Mouse (Mus musculus) embryonic facial prominence, embryonic 12.5 days (tissue): ENCODE data around the gene Klhl32. TPM values are rescaled to one million over a fixed set of nuclear protein-coding genes. Genes with fewer than 3 reads are reported as not detected.

Experiments used
- ATAC-seq: fragments of 200-750 bp; cut with Nextera tagmentation; 2 replicates; pipeline ENCODE4 v1.8.0; 2017; ENCODE audit not compliant: insufficient number of reproducible peaks, insufficient read depth, low FRiP score, low TSS enrichment
- H3K27ac ChIP-seq: fragments of 300-500 bp; sonication (generic); 2 replicates; pipeline ENCODE4 v1.5.1; 2016; ENCODE audit warnings: mild to moderate bottlenecking
- H3K27me3 ChIP-seq: fragments of 300-500 bp; sonication (generic); 2 replicates; pipeline ENCODE4 v1.6.1; 2016; ENCODE audit warnings: mild to moderate bottlenecking, moderate library complexity
- H3K36me3 ChIP-seq: fragments of 300-500 bp; sonication (generic); 2 replicates; pipeline ENCODE4 v1.6.1; 2016; ENCODE audit warnings: mild to moderate bottlenecking
- H3K4me1 ChIP-seq: fragments of 300-500 bp; sonication (generic); 2 replicates; pipeline ENCODE4 v1.6.1; 2016
- H3K4me2 ChIP-seq: fragments of 300-500 bp; sonication (generic); replicated peaks from 2 replicates; pipeline ENCODE4 v1.6.1; 2016; ENCODE audit warnings: mild to moderate bottlenecking, moderate library complexity
- H3K4me3 ChIP-seq: fragments of 300-500 bp; sonication (generic); 2 replicates; pipeline ENCODE4 v1.5.1; 2016; ENCODE audit warnings: mild to moderate bottlenecking
- H3K9ac ChIP-seq: fragments of 300-500 bp; sonication (generic); 2 replicates; pipeline ENCODE4 v1.6.1; 2016; ENCODE audit warnings: mild to moderate bottlenecking, moderate library complexity
- H3K9me3 ChIP-seq: fragments of 300-500 bp; sonication (generic); 2 replicates; pipeline ENCODE4 v1.6.1; 2016; ENCODE audit warnings: mild to moderate bottlenecking, moderate library complexity
- WGBS: fragments of 180-500 bp; shearing (Covaris S2); methylation state at CpG from one replicate; pipeline ENCODE4 v1.1.7; 2016; 5-methylcytosine and 5-hydroxymethylcytosine counted together
- polyA plus RNA-seq: library from polyadenylated mRNA; unstranded; fragments of >200 nt; fragmentation: Nextera tagmentation; extraction: Ambion mirVana; gene quantifications from 2 replicates; pipeline ENCODE4 v1.2.1, GENCODE M21; 2016

Klhl32 gene
- polyA plus RNA-seq, 1 experiment from 2014 or later, result 4.1 TPM

DNA sequence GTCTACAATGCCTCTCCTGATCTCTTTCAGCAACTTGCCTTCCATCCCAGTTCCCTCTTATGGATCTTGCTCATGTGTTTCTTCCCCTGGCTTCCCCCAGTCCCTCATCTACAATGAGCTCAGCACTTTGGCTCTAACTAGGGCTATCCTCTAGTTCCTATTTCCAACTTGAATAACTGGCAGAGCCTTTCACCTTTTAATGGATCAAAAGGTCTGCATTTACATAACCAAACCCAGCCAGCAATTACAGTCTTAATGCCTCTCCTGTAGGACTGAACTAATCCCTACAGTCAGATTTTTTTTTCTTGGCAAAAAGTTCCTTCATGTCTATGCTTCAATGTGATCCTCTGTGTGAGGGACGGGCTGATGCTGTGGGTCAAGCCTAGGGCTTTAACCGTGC, 3.5 kb downstream of the Klhl32 start:
- Histone ChIP-seq H3K27ac (no peak overlapping the region), H3K27me3 (no peaks in the 10 kb centered on the region), H3K4me2 (no peak overlapping the region), H3K9ac (no peak overlapping the region), H3K4me1 (no peaks in the 10 kb centered on the region), H3K36me3 (no peaks in the 10 kb centered on the region), H3K9me3 (no peaks in the 10 kb centered on the region), H3K4me3 (no peak overlapping the region)
- 82% methylated on average over 2 of the region's 2 CpGs for WGBS
- no peak for ATAC-seq

DNA sequence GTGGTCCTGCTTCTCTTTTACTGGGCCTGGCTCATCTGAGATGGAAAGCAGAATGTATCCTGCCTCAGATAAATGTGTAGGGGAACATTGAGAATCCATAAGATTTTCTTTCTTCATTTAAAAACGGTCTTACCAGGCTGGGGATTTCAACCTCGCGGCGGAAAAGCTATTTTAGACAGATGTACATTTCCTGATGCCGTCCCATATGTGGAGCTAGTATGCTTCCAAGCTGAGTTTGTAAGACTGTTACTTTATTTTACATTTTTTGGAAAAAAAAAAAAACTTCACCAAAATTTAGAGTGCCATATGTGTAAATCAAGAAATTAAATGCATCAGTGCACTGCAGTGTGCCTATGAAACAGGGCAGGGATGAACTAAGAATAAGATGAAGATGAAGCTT, 5.4 kb downstream of the Klhl32 start:
- Histone ChIP-seq H3K27ac (no peak overlapping the region), H3K9me3 (no peaks in the 10 kb centered on the region), H3K9ac (no peak overlapping the region), H3K4me2 (no peak overlapping the region), H3K4me3 (no peak overlapping the region), H3K4me1 (no peaks in the 10 kb centered on the region), H3K27me3 (no peaks in the 10 kb centered on the region), H3K36me3 (no peaks in the 10 kb centered on the region)
- no peak for ATAC-seq
- WGBS, result 92% methylated on average over 5 of the region's 5 CpGs

DNA sequence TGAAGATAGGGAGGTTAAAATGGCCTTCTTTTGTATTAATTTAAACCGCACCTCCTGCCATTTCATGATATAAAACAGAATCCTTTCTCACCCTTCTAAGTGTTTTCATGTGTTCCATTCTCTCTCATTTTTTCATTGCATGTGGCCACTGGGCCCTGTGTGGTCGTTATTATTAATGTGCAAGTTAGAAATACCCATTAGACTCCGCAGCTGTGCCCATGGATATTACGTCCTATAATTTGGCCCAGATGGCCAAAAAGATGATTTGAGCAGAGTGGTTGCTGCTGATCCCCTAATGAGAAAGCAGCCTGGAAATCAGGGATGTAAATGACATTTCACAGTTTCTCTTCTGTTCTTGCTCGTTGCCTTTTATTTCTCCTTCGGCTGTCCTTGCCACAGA, 12.4 kb downstream of the Klhl32 start:
- 41% methylated on average over 6 of the region's 6 CpGs for WGBS
- ATAC-seq, result no peak

DNA sequence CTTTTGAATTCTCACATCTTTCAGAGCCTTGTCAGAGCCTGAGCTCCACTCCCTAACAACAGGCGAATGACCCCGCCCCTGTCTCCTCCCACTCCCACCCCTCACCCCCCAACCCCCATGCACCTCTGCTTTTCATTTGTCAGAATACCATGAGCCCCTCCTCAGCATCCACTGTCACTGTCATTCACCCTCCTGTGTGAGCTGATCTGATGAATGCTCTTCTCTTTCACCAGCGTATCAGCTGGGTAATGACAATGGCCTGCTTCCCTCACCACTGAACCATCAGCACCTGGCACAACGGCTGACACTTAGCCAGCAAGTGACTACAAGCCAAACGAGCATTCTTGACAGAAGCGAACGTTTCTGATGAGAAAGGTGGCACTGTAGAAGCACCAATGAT, 15.4 kb downstream of the Klhl32 start:
- no peak for ATAC-seq
- no peaks in the 10 kb centered on the region for H3K27me3 ChIP-seq
- no peaks in the 10 kb centered on the region for H3K9me3 ChIP-seq
- H3K4me2 ChIP-seq, result no peak overlapping the region
- H3K36me3 ChIP-seq, result no peaks in the 10 kb centered on the region
- no peaks in the 10 kb centered on the region for H3K4me1 ChIP-seq
- 51% methylated on average over 7 of the region's 7 CpGs for WGBS
- H3K27ac ChIP-seq, result no peak overlapping the region
- no peak overlapping the region for H3K4me3 ChIP-seq
- H3K9ac ChIP-seq, result no peak overlapping the region

More for the DNA sequence above, 12.4 kb downstream of the Klhl32 start:
- H3K9ac ChIP-seq, result no peak overlapping the region
- no peaks in the 10 kb centered on the region for H3K4me1 ChIP-seq
- no peak overlapping the region for H3K27ac ChIP-seq
- H3K36me3 ChIP-seq, result no peaks in the 10 kb centered on the region
- no peaks in the 10 kb centered on the region for H3K9me3 ChIP-seq
- no peaks in the 10 kb centered on the region for H3K27me3 ChIP-seq
- no peak overlapping the region for H3K4me3 ChIP-seq
- H3K4me2 ChIP-seq, result no peak overlapping the region

DNA sequence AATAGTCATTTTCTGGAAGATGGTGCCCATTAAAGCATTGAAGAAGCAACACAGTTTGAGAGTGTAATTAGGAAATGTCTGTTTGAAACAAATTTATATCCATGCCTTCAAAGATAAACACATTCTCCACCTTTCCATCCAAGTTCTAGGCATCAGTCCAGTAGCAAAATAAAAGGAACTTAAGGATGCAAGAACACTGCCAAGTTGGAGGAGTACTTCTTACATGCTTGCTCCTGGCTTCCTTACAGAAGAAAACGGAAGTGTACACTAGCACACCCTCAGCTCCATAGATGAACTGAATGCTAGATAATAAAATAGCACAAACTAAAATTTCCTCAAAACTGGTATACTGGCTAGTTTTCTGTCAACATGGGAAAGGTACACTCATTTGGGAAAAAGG, 42.6 kb downstream of the Klhl32 start:
- no peak overlapping the region for H3K27ac ChIP-seq
- no peaks in the 10 kb centered on the region for H3K27me3 ChIP-seq
- no peak overlapping the region for H3K4me2 ChIP-seq
- WGBS, result 83% methylated on average over 1 of the region's 1 CpGs
- no peak overlapping the region for H3K9ac ChIP-seq
- H3K9me3 ChIP-seq, result no peaks in the 10 kb centered on the region
- ATAC-seq, result no peak
- H3K4me3 ChIP-seq, result no peak overlapping the region
- no peaks in the 10 kb centered on the region for H3K4me1 ChIP-seq
- H3K36me3 ChIP-seq, result no peaks in the 10 kb centered on the region

DNA sequence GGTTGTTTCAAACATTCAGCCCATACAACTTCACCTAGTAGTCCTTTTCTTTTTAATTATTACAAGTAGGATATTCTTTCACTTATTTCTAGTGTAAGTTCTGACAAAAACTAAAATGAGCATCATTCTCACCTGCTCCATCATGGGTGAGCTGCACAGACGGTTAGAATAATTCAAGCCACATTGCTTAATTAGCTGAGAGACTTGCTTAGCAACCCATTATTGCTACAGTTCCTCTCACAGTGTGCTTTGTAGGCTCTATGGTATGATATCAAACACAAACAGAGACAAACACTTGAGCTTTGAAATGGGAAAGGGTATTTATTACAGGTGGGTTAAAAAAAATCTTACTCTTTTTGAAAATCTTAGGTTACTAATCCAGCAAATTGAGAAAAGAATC, 49.0 kb downstream of the Klhl32 start:
- Histone ChIP-seq H3K36me3 (no peaks in the 10 kb centered on the region), H3K4me1 (no peaks in the 10 kb centered on the region), H3K27me3 (0 out of 2 replicates have a peak, but pooled peaks cover 3% of the 10 kb centered on the region), H3K4me2 (no peak overlapping the region), H3K9me3 (no peaks in the 10 kb centered on the region), H3K27ac (no peak overlapping the region), H3K9ac (no peak overlapping the region), H3K4me3 (no peak overlapping the region)
- 27% methylated on average over 1 of the region's 1 CpGs for WGBS
- no peak for ATAC-seq

DNA sequence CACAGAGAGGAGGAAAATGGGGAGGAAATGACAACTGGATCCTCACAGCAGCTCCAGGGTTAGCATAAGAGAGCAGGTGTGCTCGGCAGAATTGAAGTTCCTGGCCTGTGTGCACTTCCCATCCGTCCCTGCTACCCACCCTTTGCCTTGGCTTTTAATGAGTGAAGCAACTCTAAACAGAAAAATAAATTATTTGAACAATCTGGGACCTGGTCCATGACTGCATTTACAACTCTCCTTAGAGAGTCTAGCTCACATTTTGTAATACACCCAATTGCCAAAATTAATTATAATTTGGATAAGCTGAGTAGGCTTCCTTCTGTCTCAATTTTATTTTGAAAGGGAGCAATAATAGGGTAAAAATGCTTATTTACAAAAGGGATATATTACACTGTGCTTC, 49.6 kb downstream of the Klhl32 start:
- ATAC-seq, result no peak
- 58% methylated on average over 2 of the region's 2 CpGs for WGBS

DNA sequence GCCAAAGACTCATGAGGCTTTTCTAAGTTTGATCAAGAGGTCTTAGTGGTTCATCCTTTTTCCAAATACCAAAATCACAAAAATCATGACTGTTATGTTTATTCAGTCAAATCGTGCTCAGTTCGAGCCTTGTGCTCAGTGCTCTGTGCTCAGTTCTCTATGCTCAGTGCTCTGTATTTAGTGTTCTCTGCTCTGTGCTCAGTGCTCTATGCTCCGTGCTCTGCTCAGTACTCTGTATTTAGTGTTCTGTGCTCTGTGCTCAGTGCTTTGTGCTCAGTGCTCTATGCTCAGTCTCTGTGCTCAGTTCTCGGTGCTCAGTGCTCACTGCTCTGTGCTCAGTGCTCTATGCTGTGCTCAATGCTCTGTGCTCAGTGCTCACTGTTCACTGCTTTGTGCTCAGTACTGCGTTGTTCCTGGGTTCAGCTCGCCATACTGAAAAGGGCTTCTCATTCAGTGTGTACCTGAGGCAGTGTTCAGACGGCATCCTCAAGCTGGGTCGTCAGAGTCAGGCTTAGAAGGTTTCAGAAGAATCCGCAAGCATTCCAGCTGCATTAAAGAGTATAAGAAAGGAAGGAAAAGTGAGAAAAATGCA, 50.5 kb downstream of the Klhl32 start:
- Histone ChIP-seq H3K9me3 (no peaks in the 10 kb centered on the region), H3K27ac (no peak overlapping the region), H3K4me2 (no peak overlapping the region), H3K36me3 (no peaks in the 10 kb centered on the region), H3K27me3 (0 out of 2 replicates have a peak, but pooled peaks cover 3% of the 10 kb centered on the region), H3K4me3 (no peak overlapping the region), H3K4me1 (no peaks in the 10 kb centered on the region), H3K9ac (no peak overlapping the region)
- 0 out of 2 replicates have a peak, but pooled peaks have one; percentile 67 for ATAC-seq
- WGBS, result 89% methylated on average over 9 of the region's 9 CpGs

More for the DNA sequence above, 49.6 kb downstream of the Klhl32 start:
- Histone ChIP-seq H3K27ac (no peak overlapping the region), H3K9me3 (no peaks in the 10 kb centered on the region), H3K4me1 (no peaks in the 10 kb centered on the region), H3K4me3 (no peak overlapping the region), H3K9ac (no peak overlapping the region), H3K4me2 (no peak overlapping the region), H3K27me3 (0 out of 2 replicates have a peak, but pooled peaks cover 3% of the 10 kb centered on the region), H3K36me3 (no peaks in the 10 kb centered on the region)

DNA sequence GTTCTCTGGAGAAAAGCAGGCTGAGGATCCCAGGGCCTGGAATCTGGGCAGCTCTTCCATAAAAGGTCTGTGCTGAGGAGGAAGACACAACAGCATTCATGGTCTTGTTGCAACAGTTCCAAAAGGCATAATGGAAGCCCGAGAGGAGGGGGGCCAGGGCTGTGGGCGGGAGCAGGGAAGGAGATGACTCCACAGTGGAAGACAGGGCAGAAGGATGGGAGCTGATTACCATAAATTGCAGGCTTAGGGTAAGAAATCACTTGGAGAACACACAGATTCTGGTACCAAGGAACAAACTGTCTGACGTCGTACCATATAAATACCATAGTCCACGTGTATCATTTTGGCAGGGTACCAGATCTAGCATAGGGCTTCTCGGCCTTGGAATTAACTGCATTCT, 51.9 kb downstream of the Klhl32 start:
- 0 out of 2 replicates have a peak, but pooled peaks cover 3% of the 10 kb centered on the region for H3K27me3 ChIP-seq
- no peaks in the 10 kb centered on the region for H3K4me1 ChIP-seq
- no peaks in the 10 kb centered on the region for H3K9me3 ChIP-seq
- no peaks in the 10 kb centered on the region for H3K36me3 ChIP-seq
- ATAC-seq, result no peak
- no peak overlapping the region for H3K4me3 ChIP-seq
- H3K4me2 ChIP-seq, result no peak overlapping the region
- H3K27ac ChIP-seq, result no peak overlapping the region
- 89% methylated on average over 6 of the region's 6 CpGs for WGBS
- H3K9ac ChIP-seq, result no peak overlapping the region

DNA sequence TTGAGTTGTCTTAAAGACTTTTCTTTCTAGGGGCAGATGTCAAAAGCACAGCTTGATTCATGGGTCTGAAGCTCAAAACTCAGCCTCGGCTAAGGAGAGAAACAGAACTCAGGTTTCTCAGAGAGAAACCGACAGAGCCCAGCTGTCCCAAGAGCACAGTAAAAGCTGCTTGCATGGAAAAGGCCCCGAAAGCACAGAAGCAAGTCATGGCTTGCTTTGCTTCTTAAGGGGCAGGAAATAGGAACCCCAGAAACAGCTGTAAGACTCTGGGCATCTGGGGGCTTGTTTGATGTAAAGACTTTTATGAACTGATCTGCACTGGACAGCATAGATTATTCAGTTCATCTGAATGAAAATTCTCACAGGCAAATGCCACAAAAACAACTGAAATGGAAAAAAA, 53.1 kb downstream of the Klhl32 start:
- H3K27me3 ChIP-seq, result 0 out of 2 replicates have a peak, but pooled peaks cover 3% of the 10 kb centered on the region
- no peaks in the 10 kb centered on the region for H3K9me3 ChIP-seq
- no peaks in the 10 kb centered on the region for H3K36me3 ChIP-seq
- H3K4me1 ChIP-seq, result no peaks in the 10 kb centered on the region
- ATAC-seq, result no peak
- H3K9ac ChIP-seq, result no peak overlapping the region
- no peak overlapping the region for H3K4me2 ChIP-seq
- WGBS, result 51% methylated on average over 3 of the region's 3 CpGs
- H3K4me3 ChIP-seq, result no peak overlapping the region
- H3K27ac ChIP-seq, result no peak overlapping the region

DNA sequence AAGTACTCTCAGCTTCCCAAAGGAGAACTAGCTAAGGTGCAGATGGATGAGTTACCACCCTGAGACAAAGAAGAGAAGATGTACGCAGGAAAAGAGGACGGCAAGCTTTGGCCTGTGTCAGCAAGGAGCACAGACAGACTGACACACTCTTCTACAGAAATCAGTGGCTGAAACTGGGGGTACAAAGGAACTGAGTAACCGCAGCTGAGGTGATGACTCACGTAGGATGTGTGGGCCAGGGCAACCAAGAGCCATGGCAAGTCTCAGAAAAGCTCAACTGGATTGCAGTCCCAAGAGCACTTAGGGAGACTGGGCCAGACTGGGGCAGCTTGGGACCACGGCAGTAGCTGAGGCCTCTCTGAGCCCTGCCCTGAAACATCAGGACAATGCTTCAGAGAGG, 53.6 kb downstream of the Klhl32 start:
- Histone ChIP-seq H3K4me1 (no peaks in the 10 kb centered on the region), H3K9me3 (no peaks in the 10 kb centered on the region), H3K27me3 (0 out of 2 replicates have a peak, but pooled peaks cover 3% of the 10 kb centered on the region), H3K27ac (no peak overlapping the region), H3K4me3 (no peak overlapping the region), H3K9ac (no peak overlapping the region), H3K36me3 (no peaks in the 10 kb centered on the region), H3K4me2 (no peak overlapping the region)
- 88% methylated on average over 5 of the region's 5 CpGs for WGBS
- ATAC-seq, result no peak

DNA sequence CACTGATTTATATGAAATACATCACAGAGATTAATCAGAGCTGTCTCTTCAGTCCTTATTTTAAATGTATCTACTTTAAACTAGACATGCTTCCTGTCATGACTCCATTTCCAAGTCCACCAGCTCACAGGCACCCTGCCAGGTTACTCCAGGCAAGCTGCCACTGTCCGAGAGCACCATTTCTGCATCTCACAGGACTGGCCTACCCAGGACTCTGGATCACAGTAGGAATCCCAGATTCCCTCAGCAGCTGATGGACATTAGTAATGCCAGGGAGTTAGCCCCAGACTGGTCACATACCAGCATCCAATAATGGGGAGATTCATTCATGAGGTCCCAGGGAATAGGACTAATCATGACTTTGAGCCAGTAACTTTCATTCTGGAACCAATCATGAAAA, 54.7 kb downstream of the Klhl32 start:
- WGBS, result 63% methylated on average over 1 of the region's 1 CpGs
- ATAC-seq, result no peak
- no peak overlapping the region for H3K27ac ChIP-seq
- no peak overlapping the region for H3K4me3 ChIP-seq
- 0 out of 2 replicates have a peak, but pooled peaks cover under 1% of the 10 kb centered on the region for H3K9me3 ChIP-seq
- no peak overlapping the region for H3K9ac ChIP-seq
- H3K36me3 ChIP-seq, result no peaks in the 10 kb centered on the region
- H3K4me2 ChIP-seq, result no peak overlapping the region
- H3K27me3 ChIP-seq, result 0 out of 2 replicates have a peak, but pooled peaks cover 3% of the 10 kb centered on the region
- H3K4me1 ChIP-seq, result no peaks in the 10 kb centered on the region
